Mouse (Mus musculus): ENCODE results near the gene Gpi1.

DNA sequence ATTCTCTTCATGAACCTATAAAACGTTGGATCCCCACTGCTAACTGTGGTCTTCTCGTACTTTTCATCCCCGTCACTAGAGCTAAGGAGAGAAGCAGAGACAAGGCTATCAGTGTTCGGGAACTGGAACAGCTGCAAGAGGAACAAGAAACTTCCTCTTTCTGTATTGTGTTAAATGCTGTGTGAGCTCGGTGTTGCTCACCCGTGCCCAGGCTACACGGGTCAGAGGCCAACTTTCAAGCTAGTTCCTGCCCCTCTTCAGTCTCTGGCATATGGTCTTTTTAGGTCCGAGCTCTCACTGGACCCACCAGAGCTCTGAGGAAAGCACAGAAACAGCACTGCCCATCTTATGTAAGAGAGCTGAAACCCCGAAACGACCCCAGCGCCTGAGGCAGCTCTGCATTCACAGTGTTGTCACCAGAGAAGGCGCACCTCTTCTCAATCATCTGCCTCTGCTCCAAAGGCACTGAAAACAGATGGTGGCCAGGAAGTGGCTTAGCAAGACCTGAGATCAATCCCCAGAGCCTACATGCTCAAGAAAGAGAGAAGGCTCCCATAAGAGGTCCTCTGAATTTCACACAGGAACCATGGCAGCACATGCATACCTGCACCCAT, 40.7 kb downstream of the Gpi1 start:
- no peak for TF ChIP-seq CTCF (IDR thresholded peaks at IDR 0.05; ENCODE audit: low read depth, low read length)
- no peak for TF ChIP-seq POLR2A (IDR thresholded peaks at IDR 0.05; ENCODE audit: borderline replicate concordance, low read depth, low read length)
